Mouse (Mus musculus) layer of hippocampus, adult 11-12 months (tissue): ENCODE results near the gene Eif1b.
A peak's percentile ranks its signal among the peaks of the same experiment; 100 is the strongest.

ENCODE experiments used
- DNase-seq: peaks from one replicate; pipeline ENCODE4 v3.0.0; 2022; ENCODE audit warnings: low spot score

The Eif1b gene

GRCm38 (mm10) chr9:120492010-120492399 lies at the start of gene Eif1b:
Eif1b (plus strand) TSS chr9:120492232.
- DNase-seq = no peak

- peak; percentile 56 for DNase-seq
Measured at GRCm38 (mm10) chr9:120444642-120445041, 47.4 kb upstream of the Eif1b start.

GRCm38 (mm10) chr9:120449696-120450329 lies 42.2 kb upstream of the Eif1b start:
- DNase-seq = no peak

GRCm38 (mm10) chr9:120455768-120456655 lies 36.0 kb upstream of the Eif1b start:
- DNase-seq = no peak

- no peak for DNase-seq
Measured at GRCm38 (mm10) chr9:120470431-120470830, 21.6 kb upstream of the Eif1b start.

- DNase-seq = no peak
Measured at GRCm38 (mm10) chr9:120481644-120482043, 10.4 kb upstream of the Eif1b start.

GRCm38 (mm10) chr9:120482382-120482781 lies 9.7 kb upstream of the Eif1b start:
- DNase-seq = no peak

- DNase-seq = no peak
Measured at GRCm38 (mm10) chr9:120483101-120483500, 8.9 kb upstream of the Eif1b start.

- DNase-seq = no peak
Measured at GRCm38 (mm10) chr9:120487076-120487475, 5.0 kb upstream of the Eif1b start.

- no peak for DNase-seq
Measured at GRCm38 (mm10) chr9:120491509-120491908, 523 bp upstream of the Eif1b start.

GRCm38 (mm10) chr9:120492400-120493351 lies 644 bp downstream of the Eif1b start:
- peak; percentile 81 for DNase-seq

- DNase-seq = no peak
Measured at GRCm38 (mm10) chr9:120493781-120494180, 1.7 kb downstream of the Eif1b start.

- peak; percentile 76 for DNase-seq
Measured at GRCm38 (mm10) chr9:120496691-120497090, 4.7 kb downstream of the Eif1b start.

GRCm38 (mm10) chr9:120497983-120498382 lies 6.0 kb downstream of the Eif1b start:
- DNase-seq = no peak

GRCm38 (mm10) chr9:120501191-120501902 lies 9.3 kb downstream of the Eif1b start:
- no peak for DNase-seq

- peak; percentile 81 for DNase-seq
Measured at GRCm38 (mm10) chr9:120502013-120502412, 10.0 kb downstream of the Eif1b start.

- no peak for DNase-seq
Measured at GRCm38 (mm10) chr9:120504423-120504822, 12.4 kb downstream of the Eif1b start.

- DNase-seq = no peak
Measured at GRCm38 (mm10) chr9:120511781-120512180, 19.7 kb downstream of the Eif1b start.

GRCm38 (mm10) chr9:120516720-120517119 lies 24.7 kb downstream of the Eif1b start:
- DNase-seq = no peak

GRCm38 (mm10) chr9:120518946-120519345 lies 26.9 kb downstream of the Eif1b start:
- DNase-seq = no peak

- DNase-seq = no peak
Measured at GRCm38 (mm10) chr9:120519469-120520125, 27.6 kb downstream of the Eif1b start.
